Mouse (Mus musculus) heart, embryonic 16.5 days (tissue): ENCODE data around the gene Mcl1. TPM values are rescaled to one million over a fixed set of nuclear protein-coding genes. Genes with fewer than 3 reads are reported as not detected.
"Not testable (repeated sequence)": the region's sequence is repeated elsewhere in the genome, so short reads cannot be mapped to it uniquely, and the experiment has no call there.

Experiments used
- ATAC-seq: fragments of 200-750 bp; cut with Nextera tagmentation; replicated peaks from 2 replicates; pipeline ENCODE4 v1.8.0; 2017; ENCODE audit warnings: moderate number of reproducible peaks; ENCODE audit not compliant: insufficient read depth, low FRiP score; ENCODE audit errors: extremely low read depth
- H3K27ac ChIP-seq: fragments of 300-500 bp; sonication (generic); 2 replicates; pipeline ENCODE4 v1.5.1; 2014; ENCODE audit warnings: mild to moderate bottlenecking, low read length, control low read depth, moderate library complexity
- H3K27me3 ChIP-seq: fragments of 300-500 bp; sonication (generic); 2 replicates; pipeline ENCODE4 v1.6.1; 2014; ENCODE audit warnings: low read length, mixed read lengths; ENCODE audit not compliant: control insufficient read depth, insufficient read depth
- H3K36me3 ChIP-seq: fragments of 300-500 bp; sonication (generic); 2 replicates; pipeline ENCODE4 v1.6.1; 2014; ENCODE audit not compliant: control insufficient read depth, insufficient read depth
- H3K4me1 ChIP-seq: fragments of 300-500 bp; sonication (generic); 2 replicates; pipeline ENCODE4 v1.6.1; 2014; ENCODE audit warnings: low read length, mixed read lengths; ENCODE audit not compliant: control insufficient read depth, insufficient read depth
- H3K4me2 ChIP-seq: fragments of 300-500 bp; sonication (generic); 2 replicates; pipeline ENCODE4 v1.6.1; 2014; ENCODE audit warnings: low read depth, mild to moderate bottlenecking, control low read depth, low read length
- H3K4me3 ChIP-seq: fragments of 300-500 bp; sonication (generic); 2 replicates; pipeline ENCODE4 v1.5.1; 2014; ENCODE audit warnings: mild to moderate bottlenecking, control low read depth, low read length
- H3K9ac ChIP-seq: fragments of 300-500 bp; sonication (generic); 2 replicates; pipeline ENCODE4 v1.6.1; 2014; ENCODE audit warnings: low read length, control low read depth
- H3K9me3 ChIP-seq: fragments of 300-500 bp; sonication (generic); replicated peaks from 2 replicates; pipeline ENCODE4 v1.6.1; 2016; ENCODE audit warnings: low read length; ENCODE audit not compliant: control insufficient read depth
- WGBS: fragments of 180-500 bp; shearing (Covaris S2); extraction: QIAGEN DNeasy Blood & Tissue Kit; methylation state at CpG from one replicate; pipeline ENCODE4 v1.1.7; 2014; 5-methylcytosine and 5-hydroxymethylcytosine counted together
- polyA plus RNA-seq: library from polyadenylated mRNA; unstranded; fragments of >200 nt; fragmentation: Nextera tagmentation; extraction: Ambion mirVana; gene quantifications from 2 replicates; pipeline ENCODE4 v1.2.1, GENCODE M21; 2015

The Mcl1 gene
- polyA plus RNA-seq, 1 experiment from 2014 or later: 31.9 TPM

GRCm38 (mm10) chr3:95654371-95654770 is 4.2 kb upstream of the Mcl1 start:
- not testable (repeated sequence) for H3K4me2 ChIP-seq, ATAC-seq, H3K27ac ChIP-seq, H3K27me3 ChIP-seq, H3K9me3 ChIP-seq, H3K9ac ChIP-seq, H3K36me3 ChIP-seq, H3K4me3 ChIP-seq
- WGBS: 84% methylated on average over 3 of the region's 3 CpGs
- peaks cover 21% of the 10 kb centered on the region for H3K4me1 ChIP-seq

- Histone ChIP-seq H3K4me1 (peaks cover 19% of the 10 kb centered on the region), H3K4me3 (no peak overlapping the region), H3K27me3 (no peaks in the 10 kb centered on the region), H3K36me3 (0 out of 2 replicates have a peak, but pooled peaks cover 3% of the 10 kb centered on the region), H3K27ac (no peak overlapping the region), H3K4me2 (no peak overlapping the region), H3K9me3 (no peaks in the 10 kb centered on the region), H3K9ac (no peak overlapping the region)
- WGBS: 81% methylated on average over 5 of the region's 5 CpGs
- ATAC-seq: no peak
These were observed 3.2 kb upstream of the Mcl1 start for GRCm38 (mm10) chr3:95655437-95655836.

GRCm38 (mm10) chr3:95657108-95657507 is 1.5 kb upstream of the Mcl1 start:
- Histone ChIP-seq H3K36me3 (peaks cover 3% of the 10 kb centered on the region; the same call in 1 of the 2 replicates), H3K27ac (no peak overlapping the region), H3K9me3 (no peaks in the 10 kb centered on the region), H3K4me1 (peaks cover 20% of the 10 kb centered on the region), H3K27me3 (no peaks in the 10 kb centered on the region), H3K9ac (no peak overlapping the region), H3K4me2 (no peak overlapping the region), H3K4me3 (no peak overlapping the region)
- no peak for ATAC-seq
- WGBS: 83% methylated on average over 3 of the region's 3 CpGs

GRCm38 (mm10) chr3:95657711-95658110 is 877 bp upstream of the Mcl1 start:
- H3K9me3 ChIP-seq: no peaks in the 10 kb centered on the region
- ATAC-seq: no peak
- H3K4me1 ChIP-seq: peaks cover 26% of the 10 kb centered on the region
- H3K4me2 ChIP-seq: peak overlapping the region; percentile 74
- WGBS: 84% methylated on average over 3 of the region's 3 CpGs
- peak overlapping the region; percentile 99; the same call in 1 of the 2 replicates for H3K4me3 ChIP-seq
- peaks cover 7% of the 10 kb centered on the region; the same call in 1 of the 2 replicates for H3K36me3 ChIP-seq
- peak overlapping the region; percentile 100; the same call in 1 of the 2 replicates for H3K9ac ChIP-seq
- H3K27ac ChIP-seq: peak overlapping the region; percentile 99
- H3K27me3 ChIP-seq: no peaks in the 10 kb centered on the region

- Histone ChIP-seq H3K36me3 (peaks cover 18% of the 10 kb centered on the region), H3K9ac (peak overlapping the region; percentile 100), H3K4me1 (peaks cover 31% of the 10 kb centered on the region), H3K4me2 (peak overlapping the region; percentile 85), H3K4me3 (peak overlapping the region; percentile 99), H3K9me3 (no peaks in the 10 kb centered on the region), H3K27me3 (no peaks in the 10 kb centered on the region), H3K27ac (peak overlapping the region; percentile 99)
- ATAC-seq: peak; percentile 47
- WGBS: under 1% methylated on average over 107 of the region's 113 CpGs
These were observed 502 bp downstream of the Mcl1 start for GRCm38 (mm10) chr3:95658868-95659712.

- peak overlapping the region; percentile 85 for H3K4me2 ChIP-seq
- peaks cover 39% of the 10 kb centered on the region for H3K4me1 ChIP-seq
- no peaks in the 10 kb centered on the region for H3K27me3 ChIP-seq
- under 1% methylated on average over 8 of the region's 8 CpGs for WGBS
- peak overlapping the region; percentile 99 for H3K27ac ChIP-seq
- peaks cover 26% of the 10 kb centered on the region for H3K36me3 ChIP-seq
- ATAC-seq: no peak
- H3K9ac ChIP-seq: peak overlapping the region; percentile 100
- H3K9me3 ChIP-seq: no peaks in the 10 kb centered on the region
- H3K4me3 ChIP-seq: peak overlapping the region; percentile 99
These were observed 1.4 kb downstream of the Mcl1 start for GRCm38 (mm10) chr3:95659948-95660347.

- 5% methylated on average over 2 of the region's 2 CpGs for WGBS
These were observed 2.3 kb downstream of the Mcl1 start for GRCm38 (mm10) chr3:95660788-95661478.

GRCm38 (mm10) chr3:95661945-95662715 is 3.5 kb downstream of the Mcl1 start:
- ATAC-seq: no peak
- H3K9ac ChIP-seq: peak overlapping the region; percentile 61
- H3K9me3 ChIP-seq: no peaks in the 10 kb centered on the region
- H3K27ac ChIP-seq: peak overlapping the region; percentile 95
- H3K4me2 ChIP-seq: peak overlapping the region; percentile 68
- peaks cover 29% of the 10 kb centered on the region for H3K36me3 ChIP-seq
- H3K27me3 ChIP-seq: no peaks in the 10 kb centered on the region
- WGBS: 11% methylated on average over 7 of the region's 7 CpGs
- H3K4me3 ChIP-seq: peak overlapping the region; percentile 38
- H3K4me1 ChIP-seq: peaks cover 59% of the 10 kb centered on the region

More at GRCm38 (mm10) chr3:95660788-95661478, 2.3 kb downstream of the Mcl1 start:
- ATAC-seq: no peak
- H3K27ac ChIP-seq: peak overlapping the region; percentile 99
- H3K4me1 ChIP-seq: peaks cover 49% of the 10 kb centered on the region
- H3K27me3 ChIP-seq: no peaks in the 10 kb centered on the region
- H3K9ac ChIP-seq: peak overlapping the region; percentile 100
- no peaks in the 10 kb centered on the region for H3K9me3 ChIP-seq
- peak overlapping the region; percentile 99 for H3K4me3 ChIP-seq
- H3K4me2 ChIP-seq: peak overlapping the region; percentile 85
- peaks cover 29% of the 10 kb centered on the region for H3K36me3 ChIP-seq
